Mouse (Mus musculus) hindbrain, embryonic 11.5 days (tissue): Measurements from ENCODE around the gene Ptprd. TPM values are rescaled to one million over a fixed set of nuclear protein-coding genes. Genes with fewer than 3 reads are reported as not detected.

Experiments
- ATAC-seq: fragments of 200-750 bp; cut with Nextera tagmentation; 2 replicates; pipeline ENCODE4 v1.8.0; 2017; ENCODE audit warnings: mild to moderate bottlenecking, moderate TSS enrichment, moderate library complexity; ENCODE audit not compliant: low FRiP score
- DNase-seq: peaks from one replicate; pipeline ENCODE4 v3.0.0-alpha.2; 2015; ENCODE audit warnings: low spot score
- H3K27ac ChIP-seq: fragments of 300-500 bp; sonication (generic); 2 replicates; pipeline ENCODE4 v1.5.1; 2014; ENCODE audit warnings: mild to moderate bottlenecking, low read depth, low read length
- H3K27me3 ChIP-seq: fragments of 300-500 bp; sonication (generic); 2 replicates; pipeline ENCODE4 v1.6.1; 2014; ENCODE audit warnings: mild to moderate bottlenecking, low read length, moderate library complexity, mixed read lengths; ENCODE audit not compliant: control insufficient read depth, insufficient read depth
- H3K36me3 ChIP-seq: fragments of 300-500 bp; sonication (generic); 2 replicates; pipeline ENCODE4 v1.6.1; 2014; ENCODE audit warnings: mild to moderate bottlenecking, low read length, moderate library complexity, mixed read lengths; ENCODE audit not compliant: control insufficient read depth, insufficient read depth
- H3K4me1 ChIP-seq: fragments of 300-500 bp; sonication (generic); replicated peaks from 2 replicates; pipeline ENCODE4 v1.6.1; 2014; ENCODE audit warnings: low read length, mixed read lengths; ENCODE audit not compliant: control insufficient read depth, insufficient read depth
- H3K4me2 ChIP-seq: fragments of 300-500 bp; sonication (generic); replicated peaks from 2 replicates; pipeline ENCODE4 v1.6.1; 2014; ENCODE audit warnings: mild to moderate bottlenecking, low read depth, low read length
- H3K4me3 ChIP-seq: fragments of 300-500 bp; sonication (generic); 2 replicates; pipeline ENCODE4 v1.5.1; 2014; ENCODE audit warnings: low read depth, low read length
- H3K9ac ChIP-seq: fragments of 300-500 bp; sonication (generic); 2 replicates; pipeline ENCODE4 v1.6.1; 2014; ENCODE audit warnings: low read depth, low read length
- H3K9me3 ChIP-seq: fragments of 300-500 bp; sonication (generic); 2 replicates; pipeline ENCODE4 v1.6.1; 2016; ENCODE audit warnings: low read length; ENCODE audit not compliant: control insufficient read depth
- WGBS: fragments of 180-500 bp; shearing (Covaris S2); extraction: QIAGEN DNeasy Blood & Tissue Kit; methylation state at CpG from one replicate; pipeline ENCODE4 v1.1.7; 2014; 5-methylcytosine and 5-hydroxymethylcytosine counted together
- polyA plus RNA-seq: library from polyadenylated mRNA; unstranded; fragments of >200 nt; fragmentation: Nextera tagmentation; extraction: Ambion mirVana; gene quantifications from 2 replicates; pipeline ENCODE4 v1.2.1, GENCODE M21; 2014

The Ptprd gene
- polyA plus RNA-seq, 1 experiment from 2014 or later = 31.7 TPM

- DNase-seq (no peak), ATAC-seq (no peak)
- 93% methylated on average over 3 of the region's 3 CpGs for WGBS
- Histone ChIP-seq H3K36me3 (no peaks in the 10 kb centered on the region), H3K27ac (no peak overlapping the region), H3K9me3 (no peaks in the 10 kb centered on the region), H3K9ac (no peak overlapping the region), H3K4me1 (no peaks in the 10 kb centered on the region), H3K27me3 (no peaks in the 10 kb centered on the region), H3K4me2 (no peak overlapping the region), H3K4me3 (no peak overlapping the region)
These were observed 2017.0 kb downstream of the Ptprd start for GRCm38 (mm10) chr4:76194762-76195161.

- no peak for ATAC-seq
- Histone ChIP-seq H3K27ac (no peak overlapping the region), H3K9ac (no peak overlapping the region), H3K27me3 (no peaks in the 10 kb centered on the region), H3K4me2 (no peak overlapping the region), H3K36me3 (no peaks in the 10 kb centered on the region), H3K4me1 (no peaks in the 10 kb centered on the region), H3K4me3 (no peak overlapping the region), H3K9me3 (no peaks in the 10 kb centered on the region)
- 84% methylated on average over 3 of the region's 3 CpGs for WGBS
- no peak for DNase-seq
These were observed 2018.3 kb downstream of the Ptprd start for GRCm38 (mm10) chr4:76193496-76193895.

- WGBS = 92% methylated on average over 1 of the region's 1 CpGs
- ATAC-seq = no peak
These were observed 2019.7 kb downstream of the Ptprd start for GRCm38 (mm10) chr4:76192031-76192430.

GRCm38 (mm10) chr4:76190788-76191187 is 2021.0 kb downstream of the Ptprd start:
- DNase-seq (no peak), ATAC-seq (no peak)
- H3K36me3 ChIP-seq = no peaks in the 10 kb centered on the region
- no peaks in the 10 kb centered on the region for H3K4me1 ChIP-seq
- no peak overlapping the region for H3K4me2 ChIP-seq
- H3K9ac ChIP-seq = no peak overlapping the region
- H3K9me3 ChIP-seq = no peaks in the 10 kb centered on the region
- H3K4me3 ChIP-seq = no peak overlapping the region
- 36% methylated on average over 1 of the region's 1 CpGs for WGBS
- H3K27ac ChIP-seq = no peak overlapping the region
- no peaks in the 10 kb centered on the region for H3K27me3 ChIP-seq

More at GRCm38 (mm10) chr4:76192031-76192430, 2019.7 kb downstream of the Ptprd start:
- Histone ChIP-seq H3K4me2 (no peak overlapping the region), H3K9ac (no peak overlapping the region), H3K9me3 (no peaks in the 10 kb centered on the region), H3K27me3 (no peaks in the 10 kb centered on the region), H3K4me3 (no peak overlapping the region), H3K4me1 (no peaks in the 10 kb centered on the region), H3K36me3 (no peaks in the 10 kb centered on the region), H3K27ac (no peak overlapping the region)
- no peak for DNase-seq

DNA sequence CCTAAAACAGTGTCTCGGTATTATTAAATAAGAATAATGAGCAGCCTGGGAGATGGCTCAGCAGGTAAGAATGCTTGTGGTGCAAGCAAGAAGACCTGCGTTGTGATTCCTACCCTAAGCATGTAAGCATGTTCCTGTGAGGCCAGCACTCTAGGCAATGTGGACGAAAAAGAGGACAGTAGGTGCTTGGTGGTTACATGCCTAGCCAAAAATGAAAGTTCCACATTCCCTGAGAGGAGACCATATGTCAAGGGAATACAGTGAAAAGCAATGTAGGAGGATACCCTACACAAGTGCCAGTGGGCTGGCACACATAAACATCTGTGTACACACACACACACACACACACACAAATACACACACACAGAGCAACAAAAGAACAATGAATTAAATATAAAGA is 2028.7 kb downstream of the Ptprd start:
- Histone ChIP-seq H3K9ac (no peak overlapping the region), H3K4me3 (no peak overlapping the region), H3K36me3 (no peaks in the 10 kb centered on the region), H3K9me3 (no peaks in the 10 kb centered on the region), H3K27me3 (no peaks in the 10 kb centered on the region), H3K27ac (no peak overlapping the region), H3K4me1 (no peaks in the 10 kb centered on the region), H3K4me2 (no peak overlapping the region)
- DNase-seq (no peak), ATAC-seq (no peak)
- WGBS = 84% methylated on average over 3 of the region's 3 CpGs

GRCm38 (mm10) chr4:76179497-76179896 is 2032.3 kb downstream of the Ptprd start:
- no peak overlapping the region for H3K27ac ChIP-seq
- H3K4me1 ChIP-seq = no peaks in the 10 kb centered on the region
- H3K4me3 ChIP-seq = no peak overlapping the region
- H3K27me3 ChIP-seq = no peaks in the 10 kb centered on the region
- peak; percentile 65 for ATAC-seq
- WGBS = 61% methylated on average over 8 of the region's 8 CpGs
- H3K9ac ChIP-seq = no peak overlapping the region
- H3K36me3 ChIP-seq = no peaks in the 10 kb centered on the region
- H3K4me2 ChIP-seq = no peak overlapping the region
- H3K9me3 ChIP-seq = no peaks in the 10 kb centered on the region
- DNase-seq = peak; percentile 4

DNA sequence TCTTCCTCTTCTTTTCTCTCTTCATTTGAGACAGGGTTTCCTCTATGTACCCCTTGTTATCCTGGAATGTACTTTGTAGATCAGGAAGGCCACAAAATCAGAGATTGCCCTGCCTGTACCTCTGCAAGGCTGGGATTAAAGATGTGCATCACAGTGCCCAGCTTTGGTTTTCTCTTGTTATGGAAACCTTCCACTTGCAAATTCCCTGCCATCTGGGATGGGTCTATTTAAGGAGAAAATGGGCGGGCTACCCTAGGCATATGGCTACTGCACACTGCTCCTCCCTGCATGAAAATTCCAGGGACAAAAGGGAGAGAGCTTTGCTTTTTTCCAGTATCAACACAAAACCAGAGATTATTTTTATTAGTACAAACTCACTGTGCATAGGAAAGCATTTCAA is 2036.7 kb downstream of the Ptprd start:
- DNase-seq = no peak
- no peaks in the 10 kb centered on the region for H3K9me3 ChIP-seq
- H3K27ac ChIP-seq = no peak overlapping the region
- H3K4me2 ChIP-seq = no peak overlapping the region
- 67% methylated on average over 1 of the region's 1 CpGs for WGBS
- no peaks in the 10 kb centered on the region for H3K4me1 ChIP-seq
- no peaks in the 10 kb centered on the region for H3K27me3 ChIP-seq
- ATAC-seq = no peak
- H3K9ac ChIP-seq = no peak overlapping the region
- H3K36me3 ChIP-seq = no peaks in the 10 kb centered on the region
- H3K4me3 ChIP-seq = no peak overlapping the region

DNA sequence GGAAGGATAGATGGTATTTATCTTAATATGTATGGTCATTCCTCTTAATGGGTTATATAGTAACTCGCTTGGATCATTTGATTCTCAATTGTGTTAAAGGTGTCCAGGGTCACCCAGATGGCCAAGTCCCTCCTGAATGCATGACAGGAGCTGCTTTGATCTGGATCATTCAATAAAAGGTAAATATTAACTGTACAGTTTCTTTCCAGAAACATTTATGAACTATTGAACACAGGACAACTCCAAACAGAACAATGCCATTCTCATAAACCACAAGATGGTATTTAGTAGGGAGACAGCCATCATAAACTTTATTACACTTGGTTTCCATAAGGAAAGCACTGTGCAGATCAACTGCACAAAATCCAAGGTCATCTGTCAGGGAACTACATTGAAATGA is 2056.0 kb downstream of the Ptprd start:
- H3K9ac ChIP-seq = no peak overlapping the region
- WGBS = 81% methylated on average over 1 of the region's 1 CpGs
- no peak for ATAC-seq

DNA sequence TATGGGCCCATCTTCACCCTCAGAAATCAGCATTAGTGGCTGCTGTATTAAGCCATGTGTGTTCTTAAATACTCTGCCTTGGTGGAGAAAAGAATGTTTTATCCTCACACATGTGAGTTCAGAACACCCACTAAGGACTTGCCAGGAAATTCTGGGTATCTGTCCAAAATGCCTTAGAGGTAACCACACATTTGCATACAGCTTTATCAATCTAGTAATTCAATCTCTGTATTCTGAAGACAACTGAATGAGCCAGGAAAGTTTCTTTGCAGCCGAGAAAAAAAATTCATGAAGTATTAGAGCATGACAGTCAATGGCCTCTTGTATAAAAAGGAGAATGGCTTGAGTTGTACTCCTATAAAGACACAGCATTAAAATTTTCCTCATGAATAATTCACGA is 2057.6 kb downstream of the Ptprd start:
- no peaks in the 10 kb centered on the region for H3K4me1 ChIP-seq

More for the DNA sequence above, 2056.0 kb downstream of the Ptprd start:
- DNase-seq = no peak
- Histone ChIP-seq H3K9me3 (no peaks in the 10 kb centered on the region), H3K4me2 (no peak overlapping the region), H3K36me3 (no peaks in the 10 kb centered on the region), H3K4me1 (no peaks in the 10 kb centered on the region), H3K27me3 (no peaks in the 10 kb centered on the region), H3K4me3 (no peak overlapping the region), H3K27ac (no peak overlapping the region)

More for the DNA sequence above, 2057.6 kb downstream of the Ptprd start:
- 36% methylated on average over 2 of the region's 2 CpGs for WGBS
- no peak for ATAC-seq
- Histone ChIP-seq H3K27ac (no peak overlapping the region), H3K36me3 (no peaks in the 10 kb centered on the region), H3K9ac (no peak overlapping the region), H3K27me3 (no peaks in the 10 kb centered on the region), H3K9me3 (no peaks in the 10 kb centered on the region), H3K4me3 (no peak overlapping the region), H3K4me2 (no peak overlapping the region)
- no peak for DNase-seq
